Mouse (Mus musculus) neural tube, embryonic 14.5 days (tissue): ENCODE results near the gene Eva1b. TPM values are rescaled to one million over a fixed set of nuclear protein-coding genes. Genes with fewer than 3 reads are reported as not detected.

ENCODE experiments used
- ATAC-seq: fragments of 200-750 bp; cut with Nextera tagmentation; 2 replicates; pipeline ENCODE4 v1.8.0; 2017; ENCODE audit warnings: low read depth, mild to moderate bottlenecking, moderate TSS enrichment, moderate library complexity
- H3K27ac ChIP-seq: fragments of 300-500 bp; sonication (generic); 2 replicates; pipeline ENCODE4 v1.5.1; 2014; ENCODE audit warnings: low read depth, mild to moderate bottlenecking, control low read depth, low read length, moderate library complexity, mixed read lengths
- H3K27me3 ChIP-seq: fragments of 300-500 bp; sonication (generic); 2 replicates; pipeline ENCODE4 v1.6.1; 2014; ENCODE audit warnings: low read length; ENCODE audit not compliant: control insufficient read depth, insufficient read depth
- H3K36me3 ChIP-seq: fragments of 300-500 bp; sonication (generic); 2 replicates; pipeline ENCODE4 v1.6.1; 2014; ENCODE audit warnings: low read length, mixed read lengths; ENCODE audit not compliant: control insufficient read depth, insufficient read depth
- H3K4me1 ChIP-seq: fragments of 300-500 bp; sonication (generic); 2 replicates; pipeline ENCODE4 v1.6.1; 2014; ENCODE audit warnings: low read length; ENCODE audit not compliant: control insufficient read depth, insufficient read depth
- H3K4me2 ChIP-seq: fragments of 300-500 bp; sonication (generic); 2 replicates; pipeline ENCODE4 v1.6.1; 2014; ENCODE audit warnings: mild to moderate bottlenecking, low read depth, low read length, control low read depth
- H3K4me3 ChIP-seq: fragments of 300-500 bp; sonication (generic); 2 replicates; pipeline ENCODE4 v1.5.1; 2014; ENCODE audit warnings: low read depth, low read length, control low read depth, mixed read lengths
- H3K9ac ChIP-seq: fragments of 300-500 bp; sonication (generic); replicated peaks from 2 replicates; pipeline ENCODE4 v1.6.1; 2014; ENCODE audit warnings: low read depth, mild to moderate bottlenecking, control low read depth, low read length, mixed read lengths
- H3K9me3 ChIP-seq: fragments of 300-500 bp; sonication (generic); 2 replicates; pipeline ENCODE4 v1.6.1; 2016; ENCODE audit warnings: low read length; ENCODE audit not compliant: control insufficient read depth
- WGBS: fragments of 180-500 bp; shearing (Covaris S2); extraction: QIAGEN DNeasy Blood & Tissue Kit; methylation state at CpG from one replicate; pipeline ENCODE4 v1.1.7; 2014; 5-methylcytosine and 5-hydroxymethylcytosine counted together
- polyA plus RNA-seq: library from polyadenylated mRNA; unstranded; fragments of >200 nt; fragmentation: Nextera tagmentation; extraction: Ambion mirVana; gene quantifications from 2 replicates; pipeline ENCODE4 v1.2.1, GENCODE M21; 2014

The Eva1b gene
- 5.4 and 14.6 TPM in 2 replicates for polyA plus RNA-seq

GRCm38 (mm10) chr4:126147533-126148160 lies at the start of gene Eva1b:
Eva1b (plus strand) TSS chr4:126147744.
- Histone ChIP-seq H3K27ac (peak within 1 kb of the TSS; percentile 22; the same call in 1 of the 2 replicates), H3K9ac (peak within 1 kb of the TSS; percentile 55), H3K9me3 (no peaks in the 10 kb centered on the region), H3K4me3 (peak within 1 kb of the TSS; percentile 39), H3K4me2 (peak within 1 kb of the TSS; percentile 60), H3K4me1 (peaks cover 12% of the 10 kb centered on the region), H3K27me3 (peaks cover 18% of the 10 kb centered on the region), H3K36me3 (no peaks in the 10 kb centered on the region)
- 2% methylated on average over 24 of the region's 24 CpGs for WGBS
- ATAC-seq, result no peak

- WGBS, result 93% methylated on average over 3 of the region's 3 CpGs
- no peak overlapping the region for H3K27ac ChIP-seq
These were observed 48.2 kb upstream of the Eva1b start for GRCm38 (mm10) chr4:126099365-126099764.

GRCm38 (mm10) chr4:126100764-126101163 lies 46.8 kb upstream of the Eva1b start:
- 85% methylated on average over 3 of the region's 3 CpGs for WGBS

More at GRCm38 (mm10) chr4:126099365-126099764, 48.2 kb upstream of the Eva1b start:
- Histone ChIP-seq H3K4me1 (peaks cover 10% of the 10 kb centered on the region; the same call in 1 of the 2 replicates), H3K9me3 (no peaks in the 10 kb centered on the region), H3K9ac (no peak overlapping the region), H3K36me3 (no peaks in the 10 kb centered on the region), H3K4me3 (no peak overlapping the region), H3K4me2 (no peak overlapping the region), H3K27me3 (no peaks in the 10 kb centered on the region)
- no peak for ATAC-seq

GRCm38 (mm10) chr4:126102061-126102841 lies 45.3 kb upstream of the Eva1b start:
- peaks cover 27% of the 10 kb centered on the region for H3K4me1 ChIP-seq

More at GRCm38 (mm10) chr4:126100764-126101163, 46.8 kb upstream of the Eva1b start:
- H3K9ac ChIP-seq, result no peak overlapping the region
- H3K4me2 ChIP-seq, result no peak overlapping the region
- H3K27ac ChIP-seq, result no peak overlapping the region
- H3K9me3 ChIP-seq, result no peaks in the 10 kb centered on the region
- no peak for ATAC-seq
- H3K4me1 ChIP-seq, result peaks cover 24% of the 10 kb centered on the region
- no peak overlapping the region for H3K4me3 ChIP-seq
- H3K27me3 ChIP-seq, result no peaks in the 10 kb centered on the region
- H3K36me3 ChIP-seq, result no peaks in the 10 kb centered on the region

GRCm38 (mm10) chr4:126103057-126103581 lies 44.4 kb upstream of the Eva1b start:
- under 1% methylated on average over 15 of the region's 15 CpGs for WGBS
- Histone ChIP-seq H3K27ac (peak overlapping the region; percentile 85), H3K4me2 (peak overlapping the region; percentile 92), H3K36me3 (no peaks in the 10 kb centered on the region), H3K4me3 (peak overlapping the region; percentile 91), H3K27me3 (no peaks in the 10 kb centered on the region), H3K4me1 (peaks cover 27% of the 10 kb centered on the region), H3K9me3 (no peaks in the 10 kb centered on the region), H3K9ac (peak overlapping the region; percentile 88)
- peak; percentile 47 for ATAC-seq

More at GRCm38 (mm10) chr4:126102061-126102841, 45.3 kb upstream of the Eva1b start:
- WGBS, result 37% methylated on average over 7 of the region's 7 CpGs
- Histone ChIP-seq H3K4me3 (no peak overlapping the region), H3K27me3 (no peaks in the 10 kb centered on the region), H3K9ac (no peak overlapping the region), H3K4me2 (peak overlapping the region; percentile 92; the same call in 1 of the 2 replicates), H3K9me3 (no peaks in the 10 kb centered on the region), H3K36me3 (no peaks in the 10 kb centered on the region), H3K27ac (peak overlapping the region; percentile 85)
- ATAC-seq, result no peak

GRCm38 (mm10) chr4:126103590-126104068 lies 43.9 kb upstream of the Eva1b start, which contains the start of gene Stk40:
Stk40 (plus strand) TSS chr4:126103957.
- Histone ChIP-seq H3K27ac (peak within 1 kb of the TSS; percentile 85), H3K9me3 (no peaks in the 10 kb centered on the region), H3K4me2 (peak within 1 kb of the TSS; percentile 92), H3K9ac (peak within 1 kb of the TSS; percentile 88), H3K4me3 (peak within 1 kb of the TSS; percentile 91), H3K4me1 (peaks cover 32% of the 10 kb centered on the region), H3K36me3 (no peaks in the 10 kb centered on the region), H3K27me3 (no peaks in the 10 kb centered on the region)
- ATAC-seq, result peak; percentile 98
- under 1% methylated on average over 31 of the region's 34 CpGs for WGBS

GRCm38 (mm10) chr4:126104261-126105075 lies 43.1 kb upstream of the Eva1b start:
- Histone ChIP-seq H3K4me1 (peaks cover 36% of the 10 kb centered on the region), H3K27me3 (no peaks in the 10 kb centered on the region), H3K36me3 (no peaks in the 10 kb centered on the region), H3K4me3 (peak overlapping the region; percentile 91), H3K4me2 (peak overlapping the region; percentile 92), H3K27ac (peak overlapping the region; percentile 71; the same call in 1 of the 2 replicates), H3K9me3 (no peaks in the 10 kb centered on the region), H3K9ac (peak overlapping the region; percentile 88)
- WGBS, result 3% methylated on average over 33 of the region's 34 CpGs
- peak; percentile 28 for ATAC-seq

- Histone ChIP-seq H3K9me3 (no peaks in the 10 kb centered on the region), H3K4me2 (peak overlapping the region; percentile 92), H3K4me3 (peak overlapping the region; percentile 91; the same call in 1 of the 2 replicates), H3K27me3 (no peaks in the 10 kb centered on the region), H3K4me1 (peaks cover 44% of the 10 kb centered on the region), H3K36me3 (no peaks in the 10 kb centered on the region), H3K9ac (no peak overlapping the region), H3K27ac (no peak overlapping the region)
- no peak for ATAC-seq
- WGBS, result 52% methylated on average over 7 of the region's 7 CpGs
These were observed 42.3 kb upstream of the Eva1b start for GRCm38 (mm10) chr4:126105131-126105783.
